Mouse (Mus musculus): ENCODE results near the gene Srd5a3.

Srd5a3 gene

GRCm38 (mm10) chr5:76190609-76191008, 50.5 kb downstream of the Srd5a3 start:
- no peak for DNase-seq (ENCODE audit: low read depth, low spot score)

DNA sequence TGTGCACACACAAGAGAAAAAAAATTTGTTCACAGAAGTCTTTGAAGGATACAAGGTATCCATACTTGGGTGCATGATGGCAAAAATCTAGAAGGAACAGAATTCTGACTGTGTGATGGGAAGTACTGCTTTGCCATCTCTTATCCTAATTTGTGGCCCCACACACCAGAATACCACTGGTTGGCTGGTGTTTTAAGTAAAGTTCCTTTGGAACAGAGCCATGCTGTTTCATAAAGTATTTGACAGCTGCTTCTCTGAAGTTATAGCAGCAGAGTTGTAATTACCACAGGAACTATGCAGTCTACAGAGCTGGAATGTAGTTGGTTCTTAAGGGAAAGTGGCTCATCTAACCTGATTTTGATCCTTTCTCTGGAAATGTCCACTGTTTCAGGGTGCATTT, 53.0 kb downstream of the Srd5a3 start:
- DNase-seq (ENCODE audit: low read depth, low spot score), result no peak

GRCm38 (mm10) chr5:76194377-76194945, 54.4 kb downstream of the Srd5a3 start:
- DNase-seq (ENCODE audit: low read depth, low spot score), result no peak

- DNase-seq (ENCODE audit: low read depth, low spot score), result no peak
These were observed 59.3 kb downstream of the Srd5a3 start for GRCm38 (mm10) chr5:76199346-76199745.

GRCm38 (mm10) chr5:76203171-76203570, 63.1 kb downstream of the Srd5a3 start:
- DNase-seq (ENCODE audit: low read depth, low spot score), result no peak
